Mouse (Mus musculus): ENCODE results near the gene Rabggta.

Gene Rabggta

DNA sequence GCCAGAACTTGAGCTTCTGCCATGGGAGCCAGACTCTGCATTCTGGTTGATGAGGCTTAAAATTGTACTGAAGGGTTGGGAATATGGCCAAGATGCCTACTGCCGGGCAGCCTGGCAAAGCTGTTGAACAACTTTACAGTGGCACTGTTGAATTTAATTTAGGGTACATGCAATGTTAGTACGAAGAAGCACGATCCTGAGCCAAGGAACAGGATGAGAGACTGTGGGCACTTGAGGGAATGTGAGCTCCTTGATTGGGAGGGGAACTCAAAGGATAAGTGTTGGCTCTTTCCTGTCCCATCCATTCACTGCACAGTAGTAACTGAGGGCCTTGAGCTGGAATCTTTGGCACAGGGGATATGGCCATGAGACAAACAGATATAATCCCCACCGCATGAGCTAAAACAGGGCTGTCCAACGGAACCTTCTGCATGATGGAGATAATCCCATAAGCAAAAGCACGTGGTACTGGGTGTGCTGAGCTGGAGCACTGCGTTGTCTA lies 8.5 kb upstream of the Rabggta start:
- no peak for DNase-seq

DNA sequence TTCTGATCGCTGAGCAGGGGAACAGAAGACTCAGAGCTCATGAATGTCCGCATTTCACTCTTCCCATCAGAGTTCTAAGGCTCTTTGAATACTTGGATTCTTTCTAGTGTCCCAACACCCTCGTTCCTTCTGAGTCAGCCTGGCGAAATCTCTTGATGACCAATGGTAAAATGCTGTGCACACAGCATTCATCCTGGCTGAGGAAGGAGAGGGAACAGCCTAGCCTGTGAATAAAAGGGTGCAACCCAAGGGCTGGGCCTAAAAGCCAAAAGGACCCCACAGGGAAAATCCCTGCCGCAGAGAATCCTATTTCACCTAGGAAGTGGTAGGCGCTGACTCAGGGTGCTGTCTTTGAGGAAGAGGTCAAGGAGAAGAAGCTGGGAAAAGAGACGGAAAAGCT lies 8.1 kb upstream of the Rabggta start:
- DNase-seq: no peak

DNA sequence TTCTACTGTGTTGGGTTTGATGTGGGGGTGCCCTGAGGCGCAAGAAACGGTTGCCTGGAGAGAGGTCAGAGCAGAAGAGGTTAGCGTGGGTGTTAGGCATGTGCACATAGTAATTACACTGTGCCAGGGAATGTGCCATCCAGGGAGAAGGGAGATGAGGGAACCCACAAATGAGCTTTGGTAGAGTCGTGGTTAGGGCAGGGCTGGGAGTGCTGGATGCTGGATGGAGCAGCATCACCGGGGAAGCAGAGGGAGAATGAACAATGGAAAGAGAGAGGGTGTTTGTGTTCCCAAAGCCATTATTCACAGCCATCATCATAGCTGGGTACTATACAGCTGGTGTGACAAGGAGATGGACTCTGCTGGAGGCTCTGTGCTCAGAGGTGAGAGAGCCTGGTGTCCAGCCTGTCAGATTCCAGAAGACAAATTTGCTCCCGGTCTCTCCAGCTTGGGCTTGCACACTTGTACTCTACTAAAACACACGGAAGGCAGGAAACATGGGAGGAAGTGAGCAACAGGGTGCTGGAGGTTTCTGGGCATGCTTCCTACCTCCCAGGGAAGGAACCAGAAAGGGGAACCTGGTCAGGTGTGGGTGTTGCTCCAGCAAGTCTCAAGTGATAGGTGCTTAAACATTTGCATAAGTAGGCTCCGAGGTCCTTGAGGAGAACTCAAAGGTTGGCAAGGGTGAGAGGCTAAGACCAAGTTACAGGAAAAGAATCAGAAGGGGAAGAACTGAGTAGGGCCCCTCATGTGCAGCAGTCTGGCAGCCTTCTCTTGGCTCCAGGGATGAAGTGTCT lies 6.0 kb upstream of the Rabggta start:
- DNase-seq: peak; percentile 20 to 22

DNA sequence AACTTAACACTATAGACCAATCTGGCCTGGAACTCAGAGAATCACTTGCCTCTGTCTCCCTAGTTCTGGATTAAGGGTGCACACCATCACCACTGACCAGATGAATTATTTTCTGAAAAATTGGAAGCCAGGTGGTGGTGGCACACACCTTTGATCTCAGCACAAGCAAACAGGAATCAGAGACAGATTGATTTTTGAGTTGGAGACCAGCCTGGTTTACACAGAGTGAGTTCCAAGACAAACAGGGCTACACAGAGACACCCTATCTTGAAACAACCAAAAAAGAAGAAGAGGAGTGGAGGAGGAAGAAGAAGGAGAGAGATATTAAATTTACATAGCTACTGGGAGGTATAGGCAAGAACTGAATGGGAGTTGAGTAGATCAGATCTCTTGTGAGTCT lies 4.2 kb upstream of the Rabggta start:
- no peak for DNase-seq

GRCm38 (mm10) chr14:55724411-55724871 lies 2.4 kb upstream of the Rabggta start:
- peak; percentile 74 to 82 for DNase-seq

- no peak for DNase-seq
These were observed 1.4 kb upstream of the Rabggta start for GRCm38 (mm10) chr14:55723433-55723832.

DNA sequence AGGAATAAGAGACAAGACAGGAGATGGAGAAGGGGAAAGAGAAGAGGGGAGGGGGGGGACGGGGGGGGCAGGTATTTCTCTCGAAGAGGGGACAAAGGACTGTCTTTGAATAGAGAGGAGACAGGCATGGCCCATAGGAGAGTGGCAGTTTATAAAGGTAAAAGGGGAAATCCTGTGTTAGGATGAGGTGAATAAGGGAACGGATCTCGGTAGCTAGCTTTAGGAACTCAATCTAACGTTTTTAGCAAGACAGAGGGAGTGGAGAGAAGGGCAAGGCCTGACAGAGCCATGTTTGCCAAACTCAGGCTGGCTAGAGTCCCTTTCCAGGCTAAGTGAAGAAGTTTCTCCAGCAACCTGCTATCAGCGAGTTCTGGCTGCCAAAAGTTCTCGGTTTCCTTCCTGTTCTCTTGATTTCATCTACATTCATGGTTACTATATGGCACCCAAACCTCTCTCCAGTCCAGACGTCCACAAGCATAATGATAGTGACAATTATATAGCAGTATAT lies 429 bp upstream of the Rabggta start:
- DNase-seq: no peak

GRCm38 (mm10) chr14:55721076-55721475 lies 987 bp downstream of the Rabggta start:
- DNase-seq: no peak

GRCm38 (mm10) chr14:55720666-55721065 lies 1.4 kb downstream of the Rabggta start:
- no peak for DNase-seq

DNA sequence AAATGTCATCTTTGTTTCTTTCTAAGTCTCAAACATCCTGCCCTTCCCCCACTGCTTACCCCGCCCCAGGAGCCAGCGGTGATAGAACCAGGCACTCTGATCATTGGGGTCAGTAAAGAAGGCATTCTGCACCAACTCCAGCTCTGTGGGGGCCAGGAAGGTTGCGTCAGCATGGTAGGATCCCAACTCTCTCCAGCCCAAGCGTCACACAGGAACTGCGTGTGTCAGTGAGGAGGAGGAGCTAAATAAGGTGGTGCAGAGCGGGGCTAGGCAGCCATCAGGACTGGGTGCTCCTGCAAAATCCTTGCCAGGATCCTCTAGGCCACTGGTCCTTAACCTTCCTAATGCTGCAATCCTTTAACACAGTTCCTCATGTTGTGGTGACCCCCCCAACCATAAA lies 2.3 kb downstream of the Rabggta start:
- DNase-seq: no peak

GRCm38 (mm10) chr14:55716884-55717283 lies 5.2 kb downstream of the Rabggta start:
- DNase-seq: no peak

- DNase-seq: no peak
These were observed 5.8 kb downstream of the Rabggta start for GRCm38 (mm10) chr14:55716271-55716670.

GRCm38 (mm10) chr14:55714893-55715292 lies 7.2 kb downstream of the Rabggta start:
- DNase-seq: no peak

DNA sequence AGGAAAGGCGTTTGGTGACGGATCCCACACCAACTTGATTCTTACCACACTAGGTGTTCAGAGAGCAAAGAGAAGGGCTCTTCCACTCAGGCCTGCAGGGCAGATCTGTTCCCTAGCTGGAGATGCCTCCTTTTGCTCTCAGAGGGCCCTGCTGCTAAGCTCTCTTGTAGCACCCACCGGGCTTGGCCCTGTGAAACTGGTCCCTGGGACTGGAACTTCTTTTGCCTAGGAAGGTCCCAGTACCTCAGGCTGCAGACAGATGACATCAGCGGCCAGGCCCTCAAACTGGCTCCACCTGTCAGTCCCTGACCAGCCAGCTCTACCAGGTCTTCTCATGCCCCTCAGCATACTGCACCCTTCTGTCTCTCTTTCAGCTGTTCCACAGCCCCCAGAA lies 8.3 kb downstream of the Rabggta start, which contains the start of gene Tgm1:
Gene Tgm1, minus strand, starts transcription at position 198 of the 394 bp plus-strand sequence.
- DNase-seq: no peak

GRCm38 (mm10) chr14:55713007-55713728 lies 8.9 kb downstream of the Rabggta start:
- DNase-seq: no peak

DNA sequence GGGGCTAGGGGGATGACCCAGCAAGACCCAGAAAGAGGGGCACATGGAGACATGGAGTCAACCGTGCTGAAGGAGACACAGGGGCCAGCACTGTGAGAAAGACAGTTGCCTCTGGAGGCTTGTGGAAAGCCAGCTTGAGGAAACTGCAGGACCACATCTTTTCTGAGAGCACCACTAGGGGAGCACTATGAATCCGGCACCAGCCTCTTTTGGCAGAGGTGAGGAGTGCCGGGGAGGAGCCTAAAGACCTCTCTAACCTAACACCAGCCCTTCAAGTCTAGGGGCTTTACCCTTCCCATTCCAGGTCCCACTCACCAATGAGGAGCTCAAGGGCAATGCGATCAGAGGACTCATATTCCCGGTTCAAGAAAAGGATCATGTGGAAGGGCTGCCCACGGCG lies 10.3 kb downstream of the Rabggta start:
- DNase-seq: no peak

DNA sequence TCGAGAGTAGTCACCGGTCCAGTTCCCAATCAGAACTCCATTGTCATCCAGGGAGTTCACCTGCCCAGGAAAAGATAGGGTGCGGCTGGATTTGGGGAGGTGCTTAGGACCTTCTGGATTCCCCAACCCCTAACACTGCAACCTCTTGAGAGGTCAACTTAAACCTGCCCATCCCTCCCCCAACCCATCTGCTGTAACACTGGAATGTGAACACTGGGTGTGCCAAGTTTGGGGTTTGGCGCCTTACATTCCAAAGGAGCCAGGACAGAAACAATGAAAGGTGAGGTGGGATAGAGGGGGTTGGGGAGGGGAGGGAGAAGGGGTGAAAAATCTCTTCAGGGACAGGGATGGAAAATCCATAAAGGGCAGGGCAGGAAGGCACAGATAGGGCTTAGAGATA lies 12.6 kb downstream of the Rabggta start:
- DNase-seq: no peak

DNA sequence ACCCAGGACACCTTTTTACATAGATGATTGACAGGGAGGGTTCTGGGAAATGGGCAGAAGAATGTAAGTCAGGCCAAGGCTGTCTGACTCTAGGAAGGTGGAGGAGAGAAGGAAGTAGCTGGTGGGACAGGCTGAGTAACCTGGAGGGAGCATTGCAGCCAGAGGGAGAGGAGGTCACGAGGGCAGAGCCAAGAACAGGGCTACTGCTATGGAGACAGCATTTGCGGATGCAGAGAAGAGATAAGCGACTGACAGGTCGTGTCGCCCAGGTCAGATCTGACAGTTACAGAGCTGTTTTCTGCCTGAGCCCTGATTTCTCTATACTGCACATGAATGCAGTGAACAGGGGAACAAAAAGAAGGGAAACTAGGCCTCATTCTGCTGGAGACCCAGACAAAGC lies 14.7 kb downstream of the Rabggta start:
- no peak for DNase-seq

DNA sequence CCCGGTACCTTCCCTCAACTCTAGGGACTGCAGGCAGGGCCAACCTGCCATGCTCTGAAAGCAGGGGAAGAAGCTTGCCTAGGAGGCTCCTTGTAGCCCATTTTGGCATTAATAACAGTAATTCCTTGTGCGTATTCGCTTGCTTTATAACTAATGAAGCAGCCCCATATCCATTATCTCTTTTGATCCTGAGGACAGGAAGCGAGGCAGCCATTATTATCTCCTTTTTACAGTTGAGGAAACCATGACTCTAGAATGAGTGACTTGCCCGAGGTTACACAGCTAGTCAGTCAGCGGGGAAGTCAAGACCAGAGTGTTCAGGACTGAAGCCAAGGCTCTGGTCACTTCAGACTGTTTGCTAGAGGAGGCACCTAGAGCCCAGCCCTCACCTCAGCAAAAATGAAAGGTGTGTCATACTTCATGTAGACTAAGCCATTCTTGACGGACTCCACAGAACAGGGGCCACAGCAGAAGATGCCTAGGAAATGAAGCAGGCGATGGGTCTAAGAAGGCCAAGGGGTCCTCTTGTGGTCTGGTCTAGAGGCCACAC lies 15.9 kb downstream of the Rabggta start:
- DNase-seq: no peak

DNA sequence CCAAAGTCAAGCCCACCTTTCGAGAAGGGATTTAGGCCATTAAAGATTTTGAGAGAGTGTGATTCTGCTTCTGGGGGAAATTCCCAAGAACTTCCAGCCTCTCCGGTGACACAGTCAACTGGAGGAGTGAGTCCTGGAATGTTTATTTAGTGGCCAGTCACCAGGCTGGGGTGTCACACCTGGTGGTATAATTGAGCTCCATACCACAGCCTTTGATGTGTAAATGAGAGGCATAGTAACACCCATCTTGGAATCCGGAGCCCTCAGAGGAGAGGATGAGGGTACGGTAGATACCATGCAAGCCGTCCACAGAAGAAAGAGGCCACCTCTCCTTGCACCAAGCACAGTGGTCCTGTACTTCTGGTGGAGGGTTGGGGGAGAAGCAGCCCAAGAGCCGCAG lies 19.3 kb downstream of the Rabggta start:
- no peak for DNase-seq

- DNase-seq: no peak
These were observed 20.9 kb downstream of the Rabggta start for GRCm38 (mm10) chr14:55701131-55701530.

GRCm38 (mm10) chr14:55697226-55697625 lies 24.8 kb downstream of the Rabggta start:
- no peak for DNase-seq

- no peak for DNase-seq
These were observed 32.6 kb downstream of the Rabggta start for GRCm38 (mm10) chr14:55689433-55689832.

- no peak for DNase-seq
These were observed 40.0 kb downstream of the Rabggta start for GRCm38 (mm10) chr14:55682118-55682493.
